Mouse (Mus musculus): ENCODE data around the gene Atp5l. TPM values are rescaled to one million over a fixed set of nuclear protein-coding genes. Genes with fewer than 3 reads are reported as not detected.

The Atp5l gene
- polyA plus RNA-seq, 1 experiment, result 166 TPM

DNA sequence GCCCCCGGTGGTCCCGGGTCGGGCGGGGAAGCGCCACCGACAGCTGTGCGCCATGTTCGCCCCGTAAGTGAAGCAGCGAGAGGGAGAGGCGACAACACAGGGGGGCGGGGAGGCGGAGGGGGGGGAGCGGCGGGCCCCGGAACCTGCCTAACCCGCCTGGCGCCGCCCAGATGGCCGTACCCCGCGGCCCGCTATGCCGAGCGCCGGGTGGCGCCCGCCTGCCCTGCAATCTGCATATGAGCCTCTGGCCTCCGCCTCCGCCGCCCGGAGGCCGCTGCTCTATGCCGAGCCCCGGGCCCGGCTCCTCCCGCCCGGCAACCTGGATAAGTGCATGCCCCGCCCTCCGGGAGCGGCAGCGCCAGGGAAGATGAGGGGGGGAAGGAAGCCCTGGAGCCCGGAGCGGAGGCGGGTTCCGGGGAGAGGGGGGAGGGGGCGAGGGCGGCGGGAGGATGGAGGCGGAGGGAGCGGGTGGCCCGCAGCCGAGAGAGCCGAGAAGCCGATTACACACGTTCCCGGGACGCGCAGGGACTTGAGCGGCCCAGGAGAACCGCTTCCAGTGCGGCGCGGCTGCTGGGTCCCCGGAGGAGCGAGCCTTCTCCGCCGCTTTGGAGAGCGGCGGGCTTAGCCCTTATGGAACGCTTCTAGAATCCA is 39.2 kb downstream of the Atp5l start, which contains the start of gene Kmt2a:
Gene Kmt2a, minus strand, starts transcription at position 76 of the 651 bp plus-strand sequence.
- Histone ChIP-seq H3K27me3 (ENCODE audit: control insufficient read depth, insufficient read depth, low read length, poor library complexity, severe bottlenecking) (no peaks in the 10 kb centered on the region), H3K4me1 (ENCODE audit: control insufficient read depth, insufficient read depth, low read length) (no peaks in the 10 kb centered on the region), H3K9me3 (replicated peaks; ENCODE audit: control insufficient read depth, insufficient read depth, low read length, poor library complexity, severe bottlenecking) (no peaks in the 10 kb centered on the region), H3K36me3 (ENCODE audit: control insufficient read depth, insufficient read depth, low read length, poor library complexity, severe bottlenecking) (0 out of 2 replicates have a peak, but pooled peaks cover 2% of the 10 kb centered on the region), H3K9ac (ENCODE audit: low read depth, poor library complexity, severe bottlenecking) (peak within 1 kb of the TSS; percentile 96), H3K4me3 (ENCODE audit: low read depth, low read length) (peak within 1 kb of the TSS; percentile 97), H3K27ac (ENCODE audit: insufficient read depth, low read length) (peak within 1 kb of the TSS; percentile 85)
- TF ChIP-seq EP300 (IDR thresholded peaks at IDR 0.05; ENCODE audit: insufficient read depth, low read depth, low read length) (no peak), POLR2A (IDR thresholded peaks at IDR 0.05; ENCODE audit: insufficient read depth, low read length) (no peak), CTCF (IDR thresholded peaks at IDR 0.05; ENCODE audit: low read depth, low read length) (no peak)

DNA sequence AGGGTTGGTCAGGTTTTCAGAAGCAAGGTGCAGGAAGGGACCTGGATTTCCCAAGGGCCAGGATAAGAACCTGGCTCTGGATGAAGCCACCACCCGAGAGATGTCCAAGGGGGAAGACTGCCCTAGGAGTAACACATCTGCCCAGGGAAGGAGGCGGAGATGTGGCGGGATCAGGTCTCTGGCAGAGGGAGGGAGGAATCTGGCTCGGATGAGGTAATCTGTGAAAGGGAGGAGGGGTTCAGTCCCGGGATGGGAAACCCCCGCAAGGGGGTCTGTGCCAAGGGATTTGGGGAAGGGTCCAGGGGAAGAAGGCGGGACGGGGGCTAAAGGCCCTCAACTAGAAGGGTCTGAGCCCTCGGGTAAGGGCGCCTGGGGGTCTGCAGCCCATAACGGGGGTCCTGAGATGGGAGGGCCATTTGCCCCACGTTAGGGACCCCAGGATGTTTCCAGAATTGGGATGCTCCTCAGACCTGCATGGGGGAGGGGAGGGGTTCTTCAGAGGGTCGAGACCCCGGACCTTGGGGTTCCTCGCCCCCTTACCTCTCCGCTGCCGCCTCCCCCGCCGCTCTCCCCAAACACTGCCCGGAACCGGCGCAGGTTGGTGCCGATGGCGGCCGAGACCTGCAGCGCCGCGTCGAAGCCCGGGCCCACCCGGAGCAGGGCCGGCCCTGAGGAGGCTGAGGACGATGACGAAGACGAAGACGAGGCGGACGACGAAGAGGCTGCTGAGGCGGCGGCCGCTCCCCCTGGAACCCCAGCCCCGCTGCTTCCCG is 40.0 kb downstream of the Atp5l start:
- H3K27me3 ChIP-seq (ENCODE audit: control insufficient read depth, insufficient read depth, low read length, poor library complexity, severe bottlenecking), result no peaks in the 10 kb centered on the region
- H3K9me3 ChIP-seq (replicated peaks; ENCODE audit: control insufficient read depth, insufficient read depth, low read length, poor library complexity, severe bottlenecking), result no peaks in the 10 kb centered on the region
- H3K27ac ChIP-seq (ENCODE audit: insufficient read depth, low read length), result no peak overlapping the region
- peak overlapping the region; percentile 96 for H3K9ac ChIP-seq (ENCODE audit: low read depth, poor library complexity, severe bottlenecking)
- H3K4me1 ChIP-seq (ENCODE audit: control insufficient read depth, insufficient read depth, low read length), result peaks cover 1% of the 10 kb centered on the region
- no peak for TF ChIP-seq EP300 (IDR thresholded peaks at IDR 0.05; ENCODE audit: insufficient read depth, low read depth, low read length)
- peak overlapping the region; percentile 81 for H3K4me3 ChIP-seq (ENCODE audit: low read depth, low read length)
- 0 out of 2 replicates have a peak, but pooled peaks cover 2% of the 10 kb centered on the region for H3K36me3 ChIP-seq (ENCODE audit: control insufficient read depth, insufficient read depth, low read length, poor library complexity, severe bottlenecking)

- Histone ChIP-seq H3K36me3 (ENCODE audit: control insufficient read depth, insufficient read depth, low read length, poor library complexity, severe bottlenecking) (0 out of 2 replicates have a peak, but pooled peaks cover 2% of the 10 kb centered on the region), H3K4me3 (ENCODE audit: low read depth, low read length) (peak overlapping the region; percentile 81), H3K27me3 (ENCODE audit: control insufficient read depth, insufficient read depth, low read length, poor library complexity, severe bottlenecking) (no peaks in the 10 kb centered on the region), H3K4me1 (ENCODE audit: control insufficient read depth, insufficient read depth, low read length) (peaks cover 1% of the 10 kb centered on the region), H3K9ac (ENCODE audit: low read depth, poor library complexity, severe bottlenecking) (peak overlapping the region; percentile 96), H3K9me3 (replicated peaks; ENCODE audit: control insufficient read depth, insufficient read depth, low read length, poor library complexity, severe bottlenecking) (no peaks in the 10 kb centered on the region), H3K27ac (ENCODE audit: insufficient read depth, low read length) (no peak overlapping the region)
- no peak for TF ChIP-seq CTCF (IDR thresholded peaks at IDR 0.05; ENCODE audit: low read depth, low read length)
- no peak for TF ChIP-seq POLR2A (IDR thresholded peaks at IDR 0.05; ENCODE audit: insufficient read depth, low read length)
- no peak for TF ChIP-seq EP300 (IDR thresholded peaks at IDR 0.05; ENCODE audit: insufficient read depth, low read depth, low read length)
These were observed 40.8 kb downstream of the Atp5l start for GRCm38 (mm10) chr9:44879694-44880271.

DNA sequence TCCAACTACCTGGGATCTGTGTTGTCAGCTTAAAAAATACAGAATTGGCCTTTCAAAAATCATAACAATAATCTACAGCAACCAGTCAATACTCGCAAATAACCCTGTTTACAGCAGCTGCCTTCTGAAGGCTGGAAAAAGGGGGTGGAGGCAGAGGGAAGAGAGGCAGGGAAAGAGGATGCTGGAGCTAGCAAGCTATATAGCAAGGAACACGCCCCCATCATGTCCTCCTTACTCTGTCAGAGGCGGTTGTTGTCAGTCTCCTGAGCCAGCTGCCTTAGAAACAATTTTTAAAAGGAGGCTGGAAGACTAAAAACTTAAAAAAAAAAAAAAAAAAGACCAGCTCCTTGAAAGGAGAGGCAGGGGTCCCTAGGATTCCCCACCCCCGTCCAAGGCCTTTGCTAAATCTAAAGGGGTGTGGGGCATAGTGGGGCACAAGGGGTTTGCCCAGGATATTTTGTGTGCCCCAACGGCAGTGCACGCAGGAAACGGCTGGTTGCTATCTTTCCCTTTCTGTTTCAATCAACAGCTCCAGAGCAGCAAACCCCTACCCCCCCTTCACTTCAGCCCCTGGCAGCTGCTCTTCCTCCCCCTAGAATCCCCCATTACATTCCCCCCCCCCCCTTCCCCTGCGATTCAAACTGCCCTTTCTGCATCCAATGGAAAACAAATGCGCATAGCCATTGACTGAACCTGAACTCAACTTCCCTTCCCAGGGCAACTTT is 41.6 kb downstream of the Atp5l start:
- no peaks in the 10 kb centered on the region for H3K27me3 ChIP-seq (ENCODE audit: control insufficient read depth, insufficient read depth, low read length, poor library complexity, severe bottlenecking)
- no peaks in the 10 kb centered on the region for H3K9me3 ChIP-seq (replicated peaks; ENCODE audit: control insufficient read depth, insufficient read depth, low read length, poor library complexity, severe bottlenecking)
- TF ChIP-seq EP300 (IDR thresholded peaks at IDR 0.05; ENCODE audit: insufficient read depth, low read depth, low read length) (no peak), CTCF (IDR thresholded peaks at IDR 0.05; ENCODE audit: low read depth, low read length) (no peak)
- no peak overlapping the region for H3K27ac ChIP-seq (ENCODE audit: insufficient read depth, low read length)
- H3K9ac ChIP-seq (ENCODE audit: low read depth, poor library complexity, severe bottlenecking), result peak overlapping the region; percentile 96
- peak overlapping the region; percentile 81 for H3K4me3 ChIP-seq (ENCODE audit: low read depth, low read length)
- peaks cover 1% of the 10 kb centered on the region for H3K4me1 ChIP-seq (ENCODE audit: control insufficient read depth, insufficient read depth, low read length)
- 0 out of 2 replicates have a peak, but pooled peaks cover 2% of the 10 kb centered on the region for H3K36me3 ChIP-seq (ENCODE audit: control insufficient read depth, insufficient read depth, low read length, poor library complexity, severe bottlenecking)

- TF ChIP-seq POLR2A (IDR thresholded peaks at IDR 0.05; ENCODE audit: insufficient read depth, low read length), result no peak
- TF ChIP-seq CTCF (IDR thresholded peaks at IDR 0.05; ENCODE audit: low read depth, low read length), result no peak
- TF ChIP-seq EP300 (IDR thresholded peaks at IDR 0.05; ENCODE audit: insufficient read depth, low read depth, low read length), result no peak
- Histone ChIP-seq H3K9me3 (replicated peaks; ENCODE audit: control insufficient read depth, insufficient read depth, low read length, poor library complexity, severe bottlenecking) (no peaks in the 10 kb centered on the region), H3K4me3 (ENCODE audit: low read depth, low read length) (no peak overlapping the region), H3K27me3 (ENCODE audit: control insufficient read depth, insufficient read depth, low read length, poor library complexity, severe bottlenecking) (no peaks in the 10 kb centered on the region), H3K9ac (ENCODE audit: low read depth, poor library complexity, severe bottlenecking) (no peak overlapping the region), H3K36me3 (ENCODE audit: control insufficient read depth, insufficient read depth, low read length, poor library complexity, severe bottlenecking) (0 out of 2 replicates have a peak, but pooled peaks cover 2% of the 10 kb centered on the region), H3K27ac (ENCODE audit: insufficient read depth, low read length) (no peak overlapping the region), H3K4me1 (ENCODE audit: control insufficient read depth, insufficient read depth, low read length) (peaks cover 1% of the 10 kb centered on the region)
These were observed 42.9 kb downstream of the Atp5l start for GRCm38 (mm10) chr9:44877686-44878085.

Measured in ES-Bruce4 (cell line).